Mouse (Mus musculus) thymus, adult 2 months (tissue): ENCODE measurements around the gene Bcas3. TPM values are rescaled to one million over a fixed set of nuclear protein-coding genes. Genes with fewer than 3 reads are reported as not detected.

Experiments
- DNase-seq: peaks from one replicate; pipeline ENCODE4 v3.0.0; 2021
- H3K27ac ChIP-seq: fragments of 200-500 bp; 2 replicates; pipeline ENCODE4 v1.5.1; 2012; ENCODE audit warnings: low read length, control low read depth; ENCODE audit not compliant: control insufficient read depth, insufficient read depth
- H3K27me3 ChIP-seq: fragments of 200-500 bp; 2 replicates; pipeline ENCODE4 v1.6.1; 2012; ENCODE audit warnings: mild to moderate bottlenecking, low read length, moderate library complexity, mixed read lengths; ENCODE audit not compliant: control insufficient read depth, insufficient read depth
- H3K36me3 ChIP-seq: fragments of 200-500 bp; 2 replicates; pipeline ENCODE4 v1.6.1; 2012; ENCODE audit warnings: mild to moderate bottlenecking, low read length, moderate library complexity; ENCODE audit not compliant: control insufficient read depth, insufficient read depth
- H3K4me1 ChIP-seq: fragments of 200-500 bp; replicated peaks from 2 replicates; pipeline ENCODE4 v1.6.1; 2012; ENCODE audit warnings: low read length; ENCODE audit not compliant: control insufficient read depth, insufficient read depth
- H3K4me3 ChIP-seq: fragments of 200-500 bp; 2 replicates; pipeline ENCODE4 v1.5.1; 2012; ENCODE audit warnings: mild to moderate bottlenecking, low read length, control low read depth, moderate library complexity; ENCODE audit not compliant: control insufficient read depth, insufficient read depth
- CTCF ChIP-seq: fragments of 200-500 bp; IDR thresholded peaks from 2 replicates; pipeline ENCODE4 v1.5.1; 2012; ENCODE audit warnings: mild to moderate bottlenecking, control low read depth, low read length, moderate library complexity, borderline replicate concordance; ENCODE audit not compliant: control insufficient read depth, poor library complexity, insufficient read depth; ENCODE audit errors: extremely low read depth
- POLR2A ChIP-seq: fragments of 200-500 bp; IDR thresholded peaks from 2 replicates; pipeline ENCODE4 v1.6.1; 2012; ENCODE audit warnings: mild to moderate bottlenecking, low read length, control low read depth, moderate library complexity; ENCODE audit not compliant: control insufficient read depth, poor library complexity, insufficient read depth; ENCODE audit errors: extremely low read depth
- WGBS: fragments of 180-500 bp; shearing (Covaris S2); methylation state at CpG from one replicate; pipeline ENCODE4 v1.1.7; 2018; 5-methylcytosine and 5-hydroxymethylcytosine counted together
- polyA plus RNA-seq: library from polyadenylated mRNA; depleted of rRNA; stranded (reverse); fragments of >200 nt; gene quantifications from 2 replicates; pipeline ENCODE4 v1.2.3, GENCODE M21; 2012

Bcas3 gene
- polyA plus RNA-seq, 1 experiment: 42.5 TPM

DNA sequence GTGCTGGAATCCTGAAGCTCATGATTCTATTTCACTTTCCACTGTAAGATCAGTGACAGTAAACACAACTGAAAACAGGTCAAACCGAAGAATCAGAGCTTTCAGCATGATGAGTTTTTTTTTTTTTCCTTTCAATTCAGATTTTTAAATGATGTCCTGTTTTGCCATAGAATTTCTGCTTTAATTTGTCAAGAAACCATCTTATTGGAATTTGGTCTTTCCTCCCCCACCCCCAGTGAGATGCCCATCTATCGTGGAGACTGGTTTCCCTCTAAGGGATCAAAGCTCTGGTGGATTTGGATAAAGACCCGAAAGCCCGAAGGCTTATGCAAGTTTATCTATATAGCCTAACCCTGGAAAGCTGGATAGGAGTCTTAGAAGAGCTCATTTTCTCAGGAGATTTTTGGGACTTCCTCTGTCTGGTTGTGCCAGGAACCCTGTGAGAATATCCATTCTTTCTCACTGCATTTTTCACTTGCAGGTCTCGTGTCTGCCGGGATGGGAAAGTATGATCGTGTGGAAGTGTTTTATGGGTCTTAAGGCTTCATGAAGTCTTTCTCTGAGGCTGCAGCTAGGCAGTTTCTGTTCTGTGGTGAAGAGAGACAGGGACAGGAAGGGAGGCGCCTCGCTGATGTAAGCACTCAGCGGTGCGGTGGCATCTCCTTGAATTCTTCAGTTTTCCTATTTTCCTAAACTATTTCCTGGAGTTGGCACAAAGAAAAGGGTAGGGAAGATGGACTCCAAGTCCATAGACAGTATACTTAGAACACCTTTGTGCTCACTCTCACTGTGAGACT is 173.2 kb downstream of the Bcas3 start:
- H3K4me3 ChIP-seq: no peak overlapping the region
- H3K4me1 ChIP-seq: no peaks in the 10 kb centered on the region; the same call in 1 of the 2 replicates
- no peaks in the 10 kb centered on the region for H3K36me3 ChIP-seq
- no peak for DNase-seq
- no peak for TF ChIP-seq POLR2A
- TF ChIP-seq CTCF: no peak
- 51% methylated on average over 11 of the region's 11 CpGs for WGBS
- H3K27me3 ChIP-seq: no peaks in the 10 kb centered on the region
- H3K27ac ChIP-seq: no peak overlapping the region

DNA sequence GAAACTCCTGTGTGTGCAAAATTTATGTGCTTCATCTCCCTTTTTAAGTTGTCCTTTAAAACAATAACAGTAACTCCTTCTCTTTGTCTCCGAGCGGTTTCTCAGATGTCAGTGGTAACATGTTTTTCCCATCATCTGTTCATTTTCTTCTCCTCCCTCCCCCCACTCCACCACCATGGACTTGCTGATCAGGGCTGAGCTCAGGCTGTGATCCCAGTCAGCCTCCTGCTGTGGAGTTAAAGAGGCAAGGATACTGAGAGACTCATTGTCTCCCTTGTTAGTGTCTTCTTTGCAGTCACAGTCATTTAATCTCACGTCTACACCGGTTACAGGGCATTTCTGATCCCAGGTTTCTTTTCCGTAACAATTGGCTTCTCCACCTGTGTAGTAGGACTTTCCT is 174.3 kb downstream of the Bcas3 start:
- H3K27me3 ChIP-seq: no peaks in the 10 kb centered on the region
- no peaks in the 10 kb centered on the region for H3K36me3 ChIP-seq
- no peak overlapping the region for H3K27ac ChIP-seq
- TF ChIP-seq CTCF (no peak), POLR2A (no peak)
- no peak for DNase-seq
- 96% methylated on average over 5 of the region's 5 CpGs for WGBS
- no peak overlapping the region for H3K4me3 ChIP-seq
- no peaks in the 10 kb centered on the region; the same call in 1 of the 2 replicates for H3K4me1 ChIP-seq

DNA sequence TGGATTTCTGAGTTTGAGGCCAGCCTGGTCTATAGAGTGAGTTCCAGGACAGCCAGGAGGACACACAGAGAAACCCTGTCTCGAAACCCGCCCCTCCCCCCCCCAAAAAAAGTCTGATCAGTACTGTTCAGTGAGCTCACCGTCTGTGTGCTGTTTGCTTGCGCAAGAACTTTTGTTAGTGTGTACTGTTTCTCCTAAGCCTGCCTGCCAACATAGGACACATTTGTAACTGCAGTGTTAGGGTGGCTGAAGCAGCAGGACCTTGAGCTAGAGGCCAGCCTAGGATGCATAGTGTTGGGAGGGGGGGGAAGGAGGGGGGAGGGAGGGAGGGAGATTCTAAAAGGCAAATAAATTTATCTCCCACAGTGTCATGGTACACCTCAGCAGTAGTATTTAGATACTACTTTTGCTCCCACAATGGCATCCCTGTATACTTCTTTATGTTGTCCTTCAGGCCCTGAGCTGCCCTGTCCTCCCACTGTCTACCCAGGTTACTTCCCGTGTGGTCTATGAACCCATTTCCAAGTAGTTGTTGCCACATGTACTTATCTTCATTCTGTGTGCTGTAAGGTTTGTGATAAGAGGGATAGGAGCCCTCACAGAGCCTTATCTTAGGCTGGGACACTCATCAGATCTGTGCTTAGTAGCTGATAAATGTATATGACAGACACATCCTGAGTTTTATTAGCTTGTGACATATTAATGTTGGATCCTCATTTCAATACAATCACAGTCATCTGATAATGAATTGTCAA is 176.7 kb downstream of the Bcas3 start:
- H3K36me3 ChIP-seq: no peaks in the 10 kb centered on the region
- no peak for DNase-seq
- no peak overlapping the region for H3K4me3 ChIP-seq
- no peaks in the 10 kb centered on the region for H3K4me1 ChIP-seq
- H3K27me3 ChIP-seq: no peaks in the 10 kb centered on the region
- WGBS: 93% methylated on average over 5 of the region's 5 CpGs
- TF ChIP-seq POLR2A: no peak
- TF ChIP-seq CTCF: no peak
- no peak overlapping the region for H3K27ac ChIP-seq

DNA sequence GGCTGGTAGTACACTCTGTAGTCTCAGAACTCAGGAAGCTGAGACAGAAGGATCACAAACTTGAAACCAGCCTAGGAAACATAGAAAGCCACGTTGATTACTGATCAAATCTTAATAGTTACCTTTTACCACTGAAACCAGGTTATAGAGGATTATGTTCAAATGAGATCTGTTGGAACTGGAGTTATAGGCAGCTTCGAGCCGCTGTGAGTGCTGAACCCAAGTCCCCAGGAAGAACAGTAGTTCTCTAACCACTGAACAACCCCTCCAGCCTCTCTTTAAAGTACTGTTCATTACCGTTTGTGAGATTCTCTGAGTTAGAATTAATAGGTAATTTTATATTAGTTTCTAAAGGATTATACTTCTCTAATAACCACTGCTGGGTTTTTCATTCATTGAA is 188.0 kb downstream of the Bcas3 start:
- no peak overlapping the region for H3K27ac ChIP-seq
- WGBS: 87% methylated on average over 4 of the region's 4 CpGs
- H3K4me3 ChIP-seq: no peak overlapping the region
- no peaks in the 10 kb centered on the region for H3K27me3 ChIP-seq
- no peak for DNase-seq
- peaks cover 4% of the 10 kb centered on the region for H3K4me1 ChIP-seq
- no peaks in the 10 kb centered on the region for H3K36me3 ChIP-seq
- no peak for TF ChIP-seq POLR2A
- no peak for TF ChIP-seq CTCF

DNA sequence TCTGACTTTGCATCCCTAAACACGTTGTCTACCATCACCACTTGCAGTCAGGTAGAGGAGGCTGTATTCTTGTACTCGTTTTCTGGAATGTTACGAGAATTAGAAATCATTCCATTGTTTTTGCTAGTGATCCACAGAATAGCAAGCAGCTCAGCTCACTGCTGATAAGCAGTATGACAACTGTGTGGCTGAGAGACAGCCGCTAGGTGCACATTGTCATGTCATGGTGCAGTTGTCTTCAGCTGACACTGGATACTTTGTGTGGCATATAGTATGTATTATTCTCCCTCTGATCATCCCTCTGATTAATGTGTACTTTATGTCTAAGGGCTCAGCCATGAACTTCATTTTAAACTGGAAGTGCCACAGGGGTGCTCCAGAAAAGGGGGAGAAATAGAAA is 190.3 kb downstream of the Bcas3 start:
- Histone ChIP-seq H3K4me3 (no peak overlapping the region), H3K27me3 (no peaks in the 10 kb centered on the region), H3K27ac (no peak overlapping the region), H3K36me3 (no peaks in the 10 kb centered on the region), H3K4me1 (peaks cover 4% of the 10 kb centered on the region)
- 97% methylated on average over 4 of the region's 4 CpGs for WGBS
- TF ChIP-seq CTCF (no peak), POLR2A (no peak)
- no peak for DNase-seq

DNA sequence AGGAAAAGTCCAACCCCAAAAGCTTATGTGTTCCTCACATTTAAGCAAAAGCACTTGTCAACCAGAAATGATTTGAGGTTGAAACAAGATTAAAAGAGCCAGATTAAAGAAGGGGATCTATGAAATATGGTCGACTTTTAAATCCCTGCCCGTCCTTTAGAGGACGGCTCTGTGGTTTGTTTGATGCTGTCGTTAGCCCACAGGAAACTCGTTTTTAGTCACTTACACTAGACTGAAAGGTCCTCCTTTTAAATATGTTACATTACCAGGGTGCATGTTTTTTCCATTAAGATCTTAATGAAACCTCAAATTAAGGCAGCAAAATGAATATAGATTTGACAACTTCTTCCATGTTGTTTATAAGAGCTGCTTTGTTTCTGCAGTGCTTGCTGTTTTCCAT is 192.6 kb downstream of the Bcas3 start:
- Histone ChIP-seq H3K4me1 (peaks cover 4% of the 10 kb centered on the region), H3K27me3 (no peaks in the 10 kb centered on the region), H3K4me3 (no peak overlapping the region), H3K36me3 (no peaks in the 10 kb centered on the region), H3K27ac (no peak overlapping the region)
- 4% methylated on average over 5 of the region's 5 CpGs for WGBS
- no peak for DNase-seq
- TF ChIP-seq CTCF (no peak), POLR2A (no peak)
